Mouse (Mus musculus) kidney, adult 2 months (tissue): ENCODE results near the gene Col20a1. TPM values are rescaled to one million over a fixed set of nuclear protein-coding genes. Genes with fewer than 3 reads are reported as not detected.

ENCODE experiments used
- DNase-seq: peaks from one replicate; pipeline ENCODE4 v3.0.0; 2021
- H3K27ac ChIP-seq: fragments of 200-500 bp; 2 replicates; pipeline ENCODE4 v1.5.1; 2012; ENCODE audit warnings: low read depth, low read length, control low read depth, inconsistent platforms; ENCODE audit not compliant: insufficient read depth
- H3K27me3 ChIP-seq: fragments of 200-500 bp; replicated peaks from 2 replicates; pipeline ENCODE4 v1.6.1; 2012; ENCODE audit warnings: mild to moderate bottlenecking, moderate library complexity, low read length, inconsistent platforms; ENCODE audit not compliant: control insufficient read depth, insufficient read depth
- H3K36me3 ChIP-seq: fragments of 200-500 bp; 2 replicates; pipeline ENCODE4 v1.6.1; 2012; ENCODE audit warnings: mild to moderate bottlenecking, moderate library complexity, low read length, inconsistent platforms; ENCODE audit not compliant: control insufficient read depth, insufficient read depth
- H3K4me1 ChIP-seq: fragments of 200-500 bp; 2 replicates; pipeline ENCODE4 v1.6.1; 2011; ENCODE audit warnings: low read length; ENCODE audit not compliant: control insufficient read depth, insufficient read depth
- H3K4me3 ChIP-seq: fragments of 200-500 bp; 2 replicates; pipeline ENCODE4 v1.5.1; 2011; ENCODE audit warnings: mild to moderate bottlenecking, low read depth, low read length, control low read depth; ENCODE audit not compliant: insufficient read depth
- CTCF ChIP-seq: fragments of 200-500 bp; conservative IDR thresholded peaks from 2 replicates; pipeline ENCODE4 v1.5.1; 2011; ENCODE audit warnings: low read depth, mild to moderate bottlenecking, control low read depth, low read length, moderate library complexity, mixed read lengths; ENCODE audit not compliant: insufficient read depth, insufficient read length
- POLR2A ChIP-seq: fragments of 200-500 bp; IDR thresholded peaks from one replicate; pipeline ENCODE4 v1.6.1; 2011; ENCODE audit warnings: low read depth, low read length, control low read depth
- whole genome bisulfite sequencing: fragments of 180-500 bp; shearing (Covaris S2); methylation state at CpG from one replicate; pipeline ENCODE4 v1.1.7; 2018; 5-methylcytosine and 5-hydroxymethylcytosine counted together
- polyA plus RNA-seq: library from polyadenylated mRNA; depleted of rRNA; stranded (reverse); fragments of >200 nt; gene quantifications from 2 replicates; pipeline ENCODE4 v1.2.3, GENCODE M21; 2012

Gene Col20a1
- polyA plus RNA-seq, 1 experiment: 1.2 TPM

DNA sequence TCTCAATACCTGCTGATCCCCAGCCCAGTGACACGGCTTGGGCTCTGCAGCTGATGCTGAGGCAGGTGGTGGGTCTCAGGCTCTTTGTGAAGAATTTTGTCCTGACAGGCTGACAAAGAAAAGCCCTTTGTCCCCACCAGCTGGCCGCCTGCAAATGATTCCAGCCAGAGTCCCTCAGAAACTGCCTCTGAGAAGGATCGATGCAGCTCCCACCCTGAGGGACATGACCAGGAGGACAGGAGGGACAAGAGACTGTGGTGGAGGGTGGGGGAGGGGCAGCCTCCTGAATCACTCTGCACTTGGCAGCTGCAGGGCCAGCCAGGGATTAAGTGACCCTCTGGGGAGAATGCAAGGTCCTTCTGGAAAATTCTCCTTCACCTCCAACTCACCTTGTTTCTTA is 57.7 kb downstream of the Col20a1 start:
- H3K27ac ChIP-seq: peak overlapping the region; percentile 68
- WGBS: 31% methylated on average over 3 of the region's 3 CpGs
- peak; percentile 18 for DNase-seq
- no peaks in the 10 kb centered on the region for H3K36me3 ChIP-seq
- no peak for TF ChIP-seq POLR2A
- no peak for TF ChIP-seq CTCF
- H3K27me3 ChIP-seq: no peaks in the 10 kb centered on the region
- H3K4me3 ChIP-seq: no peak overlapping the region
- H3K4me1 ChIP-seq: peaks cover 14% of the 10 kb centered on the region

DNA sequence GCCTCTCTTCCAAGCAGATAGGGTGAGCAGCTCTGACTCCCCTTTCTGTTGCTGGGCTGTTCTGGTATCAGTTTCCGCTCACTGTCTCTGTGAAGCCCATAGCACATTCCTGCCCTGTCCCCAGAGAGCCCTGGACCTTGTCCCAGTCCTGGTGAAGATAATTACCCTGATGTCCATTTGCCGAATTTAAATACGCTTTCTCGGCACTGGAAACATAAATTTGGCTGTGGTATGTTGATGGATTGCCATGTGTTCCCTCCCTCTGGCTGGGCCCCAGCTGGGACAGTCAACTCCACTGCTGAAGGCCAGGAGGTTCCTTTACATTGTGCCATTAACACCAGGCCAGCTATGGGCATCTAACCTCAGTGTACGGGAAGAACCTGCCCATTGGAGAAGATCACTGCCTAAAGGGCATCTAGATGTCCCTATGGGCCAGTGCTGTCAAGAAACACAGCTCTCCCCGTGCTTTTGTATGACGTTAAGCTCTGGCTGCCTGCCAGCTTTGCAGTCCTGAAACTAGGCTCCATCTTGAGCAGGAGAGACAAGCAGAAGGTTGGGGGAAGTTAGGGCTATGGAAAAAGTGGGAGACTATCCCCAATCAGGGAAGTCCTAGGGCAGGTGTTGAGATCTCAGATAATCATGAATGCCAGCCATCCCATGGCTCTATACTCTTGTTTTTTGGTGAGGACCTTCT is 62.1 kb downstream of the Col20a1 start:
- Histone ChIP-seq H3K4me3 (no peak overlapping the region), H3K27ac (no peak overlapping the region), H3K27me3 (no peaks in the 10 kb centered on the region), H3K4me1 (peaks cover 8% of the 10 kb centered on the region), H3K36me3 (no peaks in the 10 kb centered on the region)
- WGBS: 49% methylated on average over 7 of the region's 7 CpGs
- no peak for TF ChIP-seq POLR2A
- TF ChIP-seq CTCF: no peak
- peak; percentile 43 for DNase-seq

DNA sequence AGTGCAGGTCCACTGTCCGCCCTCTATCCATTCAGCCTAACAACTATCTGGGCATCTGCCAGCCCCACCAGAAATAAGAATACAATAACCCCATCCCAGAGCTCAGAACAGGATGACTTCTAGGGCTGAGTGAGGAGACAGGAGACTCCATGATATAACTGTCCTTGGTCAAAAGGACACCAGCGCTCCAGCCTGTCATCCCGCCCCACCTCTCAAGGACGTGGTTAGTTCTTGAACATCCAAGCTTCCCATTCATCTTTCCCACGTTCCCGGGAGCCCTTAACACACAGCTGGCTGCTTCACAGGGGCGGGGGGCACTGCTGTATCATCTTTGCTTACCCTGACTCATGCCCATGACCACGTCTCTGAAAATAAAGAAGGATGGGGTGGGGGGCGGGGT is 62.7 kb downstream of the Col20a1 start:
- TF ChIP-seq CTCF: no peak
- TF ChIP-seq POLR2A: no peak
- Histone ChIP-seq H3K27me3 (no peaks in the 10 kb centered on the region), H3K4me3 (no peak overlapping the region), H3K4me1 (peaks cover 5% of the 10 kb centered on the region), H3K27ac (no peak overlapping the region), H3K36me3 (no peaks in the 10 kb centered on the region)
- DNase-seq: no peak
- 72% methylated on average over 9 of the region's 9 CpGs for WGBS

DNA sequence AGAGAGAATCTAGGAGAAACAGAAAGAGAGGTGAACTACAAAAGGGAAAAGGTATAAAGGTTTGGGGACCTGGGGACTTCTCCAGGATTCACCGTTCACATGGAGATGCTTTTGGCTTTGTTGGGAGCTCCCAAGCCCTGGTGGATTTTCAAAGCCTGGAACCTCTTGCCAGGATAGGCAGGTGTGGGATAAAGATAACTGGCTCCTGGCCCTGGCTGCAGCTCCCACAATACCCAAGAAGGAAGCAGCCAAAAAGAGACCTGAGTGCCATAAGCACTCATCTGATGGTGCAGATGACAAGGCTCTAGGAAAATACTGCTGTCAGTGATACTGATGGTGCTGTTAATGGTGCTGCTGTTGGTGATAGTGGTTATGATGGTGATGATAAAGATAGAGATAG is 65.8 kb downstream of the Col20a1 start:
- Histone ChIP-seq H3K4me3 (no peak overlapping the region), H3K27ac (no peak overlapping the region), H3K36me3 (no peaks in the 10 kb centered on the region), H3K4me1 (no peaks in the 10 kb centered on the region), H3K27me3 (no peaks in the 10 kb centered on the region)
- DNase-seq: no peak
- WGBS: 95% methylated on average over 1 of the region's 1 CpGs
- TF ChIP-seq POLR2A (no peak), CTCF (no peak)

DNA sequence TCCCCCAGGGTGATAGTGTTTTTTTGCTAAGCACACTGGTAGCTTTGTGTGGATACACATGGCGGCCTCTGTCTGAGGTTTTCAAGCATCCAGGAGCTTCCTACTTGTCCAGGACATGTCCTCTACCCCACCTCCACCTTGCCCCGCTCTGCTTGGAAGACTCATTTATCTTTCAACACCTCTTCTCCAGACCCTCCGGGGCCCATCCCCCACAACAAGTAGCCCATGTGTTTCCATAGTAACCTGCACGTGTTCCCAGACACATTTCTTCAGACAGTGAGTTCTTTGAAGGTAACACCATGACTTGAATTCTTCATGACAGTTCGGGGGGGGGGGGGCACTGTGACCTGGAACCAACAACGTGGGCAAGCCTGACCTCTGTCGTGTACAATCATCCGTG is 71.0 kb downstream of the Col20a1 start:
- no peaks in the 10 kb centered on the region for H3K4me1 ChIP-seq
- H3K36me3 ChIP-seq: no peaks in the 10 kb centered on the region
- 41% methylated on average over 8 of the region's 8 CpGs for WGBS
- H3K4me3 ChIP-seq: no peak overlapping the region
- H3K27ac ChIP-seq: no peak overlapping the region
- no peak for DNase-seq
- TF ChIP-seq POLR2A (no peak), CTCF (no peak)
- H3K27me3 ChIP-seq: no peaks in the 10 kb centered on the region

DNA sequence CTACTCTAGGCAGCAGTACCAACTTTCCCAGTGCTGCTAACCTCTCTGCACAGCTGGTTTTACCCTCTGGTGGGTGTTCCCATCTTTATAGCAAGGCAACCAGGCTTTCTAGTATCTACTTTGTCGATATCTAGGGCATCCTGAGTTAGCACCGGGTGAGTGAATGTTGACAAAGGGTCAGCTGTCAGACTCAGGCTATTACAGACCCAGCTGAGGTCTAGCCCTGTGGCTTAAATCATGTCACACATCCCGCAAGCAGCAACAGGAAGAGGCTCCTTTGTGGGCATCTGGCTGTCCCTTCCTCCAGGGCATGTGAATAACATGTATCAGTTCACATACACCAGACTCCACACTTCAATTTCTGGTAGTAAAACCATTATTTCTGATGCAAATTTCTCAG is 71.9 kb downstream of the Col20a1 start:
- WGBS: 39% methylated on average over 3 of the region's 3 CpGs
- no peak for DNase-seq
- Histone ChIP-seq H3K27ac (no peak overlapping the region), H3K36me3 (no peaks in the 10 kb centered on the region), H3K4me1 (no peaks in the 10 kb centered on the region), H3K4me3 (no peak overlapping the region), H3K27me3 (no peaks in the 10 kb centered on the region)
- TF ChIP-seq POLR2A (no peak), CTCF (no peak)

DNA sequence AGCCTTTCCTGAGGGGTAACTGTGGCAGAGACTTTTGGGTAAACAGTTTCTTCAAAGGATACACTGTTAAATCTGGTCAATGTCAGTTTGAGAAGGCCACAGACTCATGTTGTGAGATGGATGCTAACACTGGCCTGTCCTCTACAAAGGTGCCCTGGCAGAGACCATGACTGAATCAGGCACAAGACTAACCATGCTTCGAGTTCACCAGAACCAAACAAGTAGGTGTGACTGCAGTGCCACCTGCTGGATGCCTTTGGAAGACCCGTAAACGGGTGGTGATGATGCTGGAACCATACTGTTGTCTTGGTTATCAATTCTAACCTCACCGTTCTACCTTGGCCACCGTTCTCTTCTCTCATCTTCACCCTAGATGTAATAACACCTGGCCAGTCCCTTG is 73.8 kb downstream of the Col20a1 start:
- 12% methylated on average over 5 of the region's 5 CpGs for WGBS
- Histone ChIP-seq H3K4me1 (no peaks in the 10 kb centered on the region), H3K36me3 (no peaks in the 10 kb centered on the region), H3K27me3 (no peaks in the 10 kb centered on the region), H3K4me3 (no peak overlapping the region), H3K27ac (no peak overlapping the region)
- DNase-seq: peak; percentile 82
- TF ChIP-seq CTCF: peak; percentile 99
- TF ChIP-seq POLR2A: no peak
